Mouse (Mus musculus): ENCODE results near the gene 2310022B05Rik. TPM values are rescaled to one million over a fixed set of nuclear protein-coding genes. Genes with fewer than 3 reads are reported as not detected.

2310022B05Rik gene
- polyA plus RNA-seq, 1 experiment from 2014 or later, result 21.2 TPM

- ATAC-seq (ENCODE audit: low FRiP score) (no peak), DNase-seq (ENCODE audit: low spot score, missing footprints) (no peak)
- no peak overlapping the region for H3K9ac ChIP-seq (ENCODE audit: low read length)
- H3K4me3 ChIP-seq (ENCODE audit: low read depth, low read length), result no peak overlapping the region
- no peaks in the 10 kb centered on the region for H3K9me3 ChIP-seq (ENCODE audit: control insufficient read depth, low read length)
- no peaks in the 10 kb centered on the region for H3K4me1 ChIP-seq (ENCODE audit: control insufficient read depth, insufficient read depth, low read length)
- 84% methylated on average over 4 of the region's 4 CpGs for WGBS
- H3K27me3 ChIP-seq (ENCODE audit: control insufficient read depth, insufficient read depth, low read length), result no peaks in the 10 kb centered on the region
- H3K4me2 ChIP-seq, result no peak overlapping the region
- H3K36me3 ChIP-seq (ENCODE audit: control insufficient read depth, insufficient read depth, low read length), result no peaks in the 10 kb centered on the region
- H3K27ac ChIP-seq (ENCODE audit: low read depth, low read length), result no peak overlapping the region
Measured at GRCm38 (mm10) chr8:124589393-124589792, 73.8 kb downstream of the 2310022B05Rik start.

GRCm38 (mm10) chr8:124586556-124586955 is 76.6 kb downstream of the 2310022B05Rik start:
- 69% methylated on average over 2 of the region's 2 CpGs for WGBS
- Histone ChIP-seq H3K4me2 (no peak overlapping the region), H3K27me3 (ENCODE audit: control insufficient read depth, insufficient read depth, low read length) (no peaks in the 10 kb centered on the region), H3K4me3 (ENCODE audit: low read depth, low read length) (no peak overlapping the region), H3K36me3 (ENCODE audit: control insufficient read depth, insufficient read depth, low read length) (no peaks in the 10 kb centered on the region), H3K9ac (ENCODE audit: low read length) (no peak overlapping the region), H3K4me1 (ENCODE audit: control insufficient read depth, insufficient read depth, low read length) (no peaks in the 10 kb centered on the region), H3K9me3 (ENCODE audit: control insufficient read depth, low read length) (no peaks in the 10 kb centered on the region), H3K27ac (ENCODE audit: low read depth, low read length) (no peak overlapping the region)
- no peak for DNase-seq (ENCODE audit: low spot score, missing footprints)
- ATAC-seq (ENCODE audit: low FRiP score), result no peak

Other genes with a start within 250 kb of the 2310022B05Rik start
- gene Pgbd5, start 223.7 kb downstream of the 2310022B05Rik start, polyA plus RNA-seq (2014; fragmentation: Nextera tagmentation; extraction: Ambion mirVana), result 3.8 and 4.5 TPM in 2 replicates
- 40.9 and 42.1 TPM in 2 replicates for gene Cog2, start 142.6 kb downstream of the 2310022B05Rik start, polyA plus RNA-seq (2014; fragmentation: Nextera tagmentation; extraction: Ambion mirVana)
- gene Agt, start 93.7 kb downstream of the 2310022B05Rik start, polyA plus RNA-seq (2014; fragmentation: Nextera tagmentation; extraction: Ambion mirVana), result not detected in 2 replicates
- not detected in 2 replicates for gene Capn9, start 87.3 kb downstream of the 2310022B05Rik start, polyA plus RNA-seq (2014; fragmentation: Nextera tagmentation; extraction: Ambion mirVana)
- gene Ttc13, start 58.6 kb upstream of the 2310022B05Rik start, polyA plus RNA-seq (2014; fragmentation: Nextera tagmentation; extraction: Ambion mirVana), result 61.5 and 62.7 TPM in 2 replicates
- 31.1 and 33.0 TPM in 2 replicates for gene Arv1, start 58.8 kb upstream of the 2310022B05Rik start, polyA plus RNA-seq (2014; fragmentation: Nextera tagmentation; extraction: Ambion mirVana)
- 2.1 and 2.2 TPM in 2 replicates for gene Fam89a, start 88.5 kb upstream of the 2310022B05Rik start, polyA plus RNA-seq (2014; fragmentation: Nextera tagmentation; extraction: Ambion mirVana)
- gene Trim67, start 129.7 kb upstream of the 2310022B05Rik start, polyA plus RNA-seq (2014; fragmentation: Nextera tagmentation; extraction: Ambion mirVana), result 2.9 and 3.3 TPM in 2 replicates
- 136 and 138 TPM in 2 replicates for gene Gnpat, start 199.7 kb upstream of the 2310022B05Rik start, polyA plus RNA-seq (2014; fragmentation: Nextera tagmentation; extraction: Ambion mirVana)
- 40.6 and 41.7 TPM in 2 replicates for gene 2810004N23Rik, start 199.8 kb upstream of the 2310022B05Rik start, polyA plus RNA-seq (2014; fragmentation: Nextera tagmentation; extraction: Ambion mirVana)
- gene Exoc8, start 234.3 kb upstream of the 2310022B05Rik start, polyA plus RNA-seq (2014; fragmentation: Nextera tagmentation; extraction: Ambion mirVana), result 7.1 and 7.2 TPM in 2 replicates
- gene Sprtn, start 234.5 kb upstream of the 2310022B05Rik start, polyA plus RNA-seq (2014; fragmentation: Nextera tagmentation; extraction: Ambion mirVana), result 12.5 and 14.1 TPM in 2 replicates

Data from midbrain, embryonic 11.5 days (tissue).